Mouse (Mus musculus) gastrocnemius, postnatal 25 days (tissue): Measurements from ENCODE around the gene Dnajc12. TPM values are rescaled to one million over a fixed set of nuclear protein-coding genes. Genes with fewer than 3 reads are reported as not detected.
"Not testable (repeated sequence)": the region's sequence is repeated elsewhere in the genome, so short reads cannot be mapped to it uniquely, and the experiment has no call there.

Source experiments
- DNase-seq: peaks from one replicate; pipeline ENCODE4 v3.0.0; 2022
- long read RNA-seq, 2 experiments: library from polyadenylated mRNA; stranded (forward); transcript quantifications; one replicate each; pipeline ENCODE4 v2.0.0; 2021
- total RNA-seq, 2 experiments: library from RNA; stranded (reverse); gene quantifications; 1 replicate in 1 of 2; 2 replicates in 1 of 2; pipeline ENCODE4 v1.2.3; 2021

Gene Dnajc12
- 10 to 100 TPM; 14.4 to 15.6 TPM for total RNA-seq
- long read RNA-seq, experiment 1, transcript Dnajc12-201 (5 exons, 3,025 nt), result major isoform, 8 of 9 reads
- long read RNA-seq, experiment 1, partial matches to known transcripts, result 0 of 9 reads
- long read RNA-seq, experiment 1, other reads (novel, unspliced or antisense), result 1 of 9 reads
- long read RNA-seq, experiment 2, transcript Dnajc12-201 (5 exons, 3,025 nt), result major isoform, 10 of 13 reads
- long read RNA-seq, experiment 2, partial matches to known transcripts, result 1 of 13 reads
- long read RNA-seq, experiment 2, other reads (novel, unspliced or antisense), result 2 of 13 reads

DNA sequence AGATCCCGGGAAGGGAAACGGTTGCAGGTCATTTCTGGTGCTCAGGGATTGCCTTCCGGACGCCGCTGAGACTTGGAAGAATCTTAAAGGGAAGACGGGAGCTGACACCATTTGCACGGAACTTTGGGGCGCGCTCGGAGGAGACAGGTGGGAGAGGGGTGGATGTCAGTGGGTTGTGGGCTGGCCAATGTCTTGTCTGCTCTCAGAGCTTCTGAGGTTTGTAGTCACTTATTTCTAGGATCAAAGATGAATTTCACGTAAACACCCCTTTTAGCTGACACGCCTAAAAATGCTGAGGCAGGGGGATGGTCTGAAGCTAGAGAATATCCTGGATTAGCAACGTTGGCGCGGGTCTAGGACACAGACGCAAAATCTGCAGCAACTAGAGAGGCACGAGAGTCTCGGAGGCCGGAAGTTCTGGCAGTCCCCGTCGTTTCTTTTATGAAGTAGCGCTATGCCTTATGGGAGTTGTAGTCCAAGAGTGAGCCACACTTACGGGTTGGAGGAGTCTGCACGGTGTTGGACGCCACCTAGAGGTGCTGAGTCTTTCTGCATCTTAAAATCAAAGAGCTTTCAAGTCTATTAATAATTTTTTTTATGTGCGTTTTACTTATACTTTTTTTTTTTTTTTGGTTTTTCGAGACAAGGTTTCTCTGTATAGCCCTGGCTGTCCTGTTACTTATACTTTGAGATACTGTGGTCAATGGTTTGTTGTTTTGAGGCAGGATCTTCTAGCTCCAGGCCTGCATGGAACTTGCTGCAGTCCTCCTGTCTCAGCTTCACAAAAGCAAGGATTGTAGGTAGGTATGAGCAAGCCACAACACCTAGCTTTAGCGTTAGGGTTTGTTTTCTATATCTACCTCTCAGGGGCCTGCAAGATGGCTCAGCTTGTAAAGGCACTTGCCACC lies at the start of gene Dnajc12:
Gene Dnajc12, plus strand, starts transcription at position 72 of the 908 bp plus-strand sequence.
- DNase-seq, result peak; percentile 82

DNA sequence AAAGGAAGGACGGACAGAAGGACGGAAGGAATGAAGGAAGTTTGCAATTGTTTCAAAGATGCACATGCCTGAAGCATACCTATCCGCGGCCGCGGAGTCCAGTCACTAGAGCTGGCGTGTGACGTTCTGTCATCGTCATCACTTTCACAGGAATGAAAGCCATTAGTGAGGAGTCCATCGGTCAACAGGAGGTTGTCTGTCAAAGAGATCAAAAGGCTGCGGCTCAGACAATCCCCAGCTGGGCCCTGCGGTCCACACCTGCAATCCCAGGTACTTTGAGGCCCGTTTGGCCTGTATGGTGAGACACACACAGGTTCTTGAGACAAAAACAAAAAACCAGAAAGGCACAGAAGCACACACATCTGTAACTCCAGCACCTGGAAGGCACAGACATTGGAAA lies 45.3 kb upstream of the Dnajc12 start:
- no peak for DNase-seq

DNA sequence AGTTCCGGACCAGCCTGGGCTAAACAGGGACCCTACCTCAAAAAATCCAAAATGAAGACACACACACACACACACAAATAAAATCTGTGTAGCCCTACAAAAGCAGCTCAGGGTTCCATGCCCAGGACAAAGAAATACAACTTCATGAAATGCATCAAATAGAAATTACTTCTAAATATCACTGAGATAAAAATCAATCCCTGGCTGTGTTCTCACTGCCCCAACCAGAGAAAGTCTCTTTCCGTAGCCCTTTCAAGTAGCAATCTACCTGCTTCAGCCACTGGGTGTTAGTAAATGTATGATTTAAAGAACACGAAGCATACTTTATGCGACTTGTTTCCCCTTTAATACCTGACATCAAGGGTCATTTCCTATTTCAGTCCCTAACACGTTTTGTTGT lies 44.9 kb upstream of the Dnajc12 start:
- DNase-seq, result no peak

DNA sequence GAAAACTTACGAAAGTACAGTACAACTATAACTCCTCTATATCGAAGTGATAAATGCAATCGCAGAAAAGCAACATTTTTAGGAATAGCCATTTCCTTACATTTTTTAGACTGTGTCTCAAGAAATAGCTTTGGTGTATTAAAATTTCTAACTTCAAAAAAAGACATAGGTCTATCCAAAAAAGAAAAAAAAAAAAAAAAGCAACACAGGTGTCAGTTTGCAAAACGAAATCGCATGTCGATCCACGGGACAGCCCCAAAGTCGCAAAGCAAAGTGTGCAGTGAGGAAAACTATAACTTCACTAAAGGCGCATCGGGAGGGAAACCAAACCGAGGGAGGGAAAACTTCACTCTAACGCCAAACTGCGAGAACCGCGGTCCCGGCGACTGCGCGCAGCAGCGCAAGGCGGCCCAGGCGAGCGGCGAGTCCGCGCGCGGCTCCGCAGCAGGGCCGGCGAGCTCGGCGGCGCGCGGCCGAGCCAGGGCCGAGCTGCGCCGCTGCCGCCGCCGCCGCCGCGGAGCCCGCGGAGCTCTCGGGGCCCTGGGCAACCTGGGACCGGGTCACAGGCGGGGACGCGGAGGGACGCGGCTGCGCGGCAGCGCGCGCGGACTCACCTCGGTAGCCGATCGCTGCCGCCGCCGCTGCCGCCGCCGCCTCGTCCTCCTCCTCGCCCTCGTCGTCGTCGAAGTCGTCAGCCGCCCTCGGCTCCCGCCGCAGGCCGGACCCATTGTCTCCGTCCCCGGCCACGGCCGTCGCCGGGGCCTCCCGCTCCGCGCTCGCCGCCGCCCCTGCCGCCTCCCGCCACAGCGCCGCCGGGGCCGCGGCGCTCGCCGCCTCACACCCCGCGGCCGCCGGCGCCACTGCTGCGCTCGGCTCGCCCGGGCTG lies 44.0 kb upstream of the Dnajc12 start:
- DNase-seq, result peak; percentile 66

DNA sequence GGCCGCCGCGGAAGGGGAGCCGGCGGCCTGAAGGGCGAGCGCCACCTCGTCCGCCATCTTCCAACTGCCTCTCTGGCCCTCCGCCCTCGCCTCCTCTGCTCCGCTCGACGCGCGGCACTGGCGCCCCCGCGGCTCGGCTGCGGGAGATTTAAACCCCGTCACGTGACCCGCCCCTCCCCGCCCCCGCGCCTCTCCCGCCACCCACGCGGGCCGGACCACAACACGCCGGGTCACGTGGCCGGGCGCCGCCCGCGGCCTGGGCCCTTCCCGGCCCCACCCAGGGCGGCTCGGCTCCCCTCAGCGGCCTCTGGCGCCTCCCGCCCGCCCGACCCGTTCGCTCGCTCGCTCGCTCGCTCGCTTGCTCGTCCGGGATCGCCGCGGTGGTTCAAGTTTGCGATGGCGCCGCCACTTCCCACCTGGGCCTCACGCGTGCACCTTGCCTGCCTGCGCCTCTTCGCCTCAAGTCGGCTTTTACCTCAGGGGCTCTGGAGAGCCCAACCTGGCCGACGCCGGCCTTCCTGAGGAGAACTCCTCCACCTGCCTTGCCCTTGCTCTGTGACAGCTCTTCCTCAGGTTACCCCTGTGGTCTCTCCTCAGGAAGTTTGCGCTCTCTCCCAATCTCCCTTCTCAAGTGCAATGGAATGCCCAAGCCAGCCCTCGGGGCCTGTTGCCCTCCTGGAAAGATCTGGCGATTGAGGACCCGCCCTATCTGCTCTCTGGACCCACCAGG lies 43.2 kb upstream of the Dnajc12 start:
- peak; percentile 96 for DNase-seq

DNA sequence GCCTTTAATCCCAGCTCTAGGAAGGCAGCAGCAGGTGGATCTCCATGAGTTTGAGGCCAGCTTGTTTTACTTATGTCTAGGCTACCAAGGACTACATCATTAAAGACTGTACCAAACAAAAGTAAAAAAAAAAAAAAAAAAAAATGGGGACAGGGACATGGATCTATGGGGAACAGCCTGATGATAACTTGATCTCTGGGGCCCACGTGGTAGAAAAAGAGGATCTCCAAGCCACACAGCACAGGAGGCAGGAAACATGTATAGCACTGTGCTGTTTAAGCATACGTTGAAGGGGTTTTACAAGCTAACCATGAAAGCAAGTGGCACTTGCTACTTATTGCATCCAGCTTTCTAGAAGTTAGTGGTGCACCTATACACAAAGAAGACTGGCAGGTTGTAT lies 40.9 kb upstream of the Dnajc12 start:
- DNase-seq, result no peak

DNA sequence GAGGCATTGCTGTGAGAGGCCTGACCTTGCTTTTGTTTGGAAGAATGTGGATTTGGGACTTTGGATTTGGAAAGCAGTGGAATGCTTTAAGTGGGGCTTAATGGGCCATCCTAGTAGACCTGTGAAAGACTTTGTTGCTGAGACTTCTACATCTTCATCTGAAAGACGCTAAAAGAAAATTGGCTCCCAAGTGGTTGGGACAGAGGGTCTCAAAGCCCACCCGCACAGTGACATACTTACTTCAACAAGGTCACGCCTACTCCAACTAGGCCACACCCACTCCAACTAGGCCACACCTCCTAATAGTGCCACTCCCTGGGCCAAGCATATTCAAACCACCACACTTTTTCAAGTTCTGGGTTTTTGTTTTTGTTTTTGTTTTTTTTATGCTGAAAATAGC lies 37.5 kb upstream of the Dnajc12 start:
- no peak for DNase-seq

DNA sequence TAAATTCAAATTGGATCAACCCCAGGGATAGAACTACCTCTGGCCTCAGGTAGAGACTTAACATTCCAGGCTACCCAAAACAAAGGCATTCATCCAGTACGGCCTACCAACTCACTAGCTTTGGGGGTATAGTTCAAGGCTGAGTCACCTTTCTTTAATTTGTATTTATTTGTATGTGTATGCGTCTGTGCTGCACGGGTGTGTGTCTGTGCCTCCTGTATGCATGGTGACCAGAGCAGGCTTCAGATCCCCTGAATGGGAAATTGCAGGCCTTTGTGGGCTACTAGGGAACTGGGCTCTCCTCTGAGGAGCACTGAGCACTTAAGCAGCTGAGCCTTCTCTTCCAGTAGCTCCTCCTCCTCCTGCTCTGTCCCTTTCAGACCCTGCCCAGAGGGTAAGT lies 34.0 kb upstream of the Dnajc12 start:
- no peak for DNase-seq

DNA sequence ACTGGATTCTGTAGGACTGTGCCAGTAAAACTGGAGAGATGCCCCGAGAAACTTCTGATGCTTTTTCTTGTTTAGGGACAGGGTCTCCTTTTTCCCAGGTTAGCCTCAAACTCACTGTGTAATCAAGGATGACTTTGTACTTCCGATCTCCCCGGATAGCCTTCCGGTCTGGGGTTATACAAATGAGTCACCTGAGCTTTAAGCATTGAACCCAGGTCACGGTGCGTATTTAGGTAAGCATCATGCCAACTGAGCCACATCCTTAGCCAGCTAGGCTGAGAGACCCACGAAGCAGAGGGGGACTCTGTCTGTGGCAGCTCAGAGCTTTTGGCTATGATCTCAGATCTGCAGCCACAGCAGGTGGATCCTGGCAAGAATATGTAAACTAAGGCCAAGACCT lies 31.6 kb upstream of the Dnajc12 start:
- no peak for DNase-seq

DNA sequence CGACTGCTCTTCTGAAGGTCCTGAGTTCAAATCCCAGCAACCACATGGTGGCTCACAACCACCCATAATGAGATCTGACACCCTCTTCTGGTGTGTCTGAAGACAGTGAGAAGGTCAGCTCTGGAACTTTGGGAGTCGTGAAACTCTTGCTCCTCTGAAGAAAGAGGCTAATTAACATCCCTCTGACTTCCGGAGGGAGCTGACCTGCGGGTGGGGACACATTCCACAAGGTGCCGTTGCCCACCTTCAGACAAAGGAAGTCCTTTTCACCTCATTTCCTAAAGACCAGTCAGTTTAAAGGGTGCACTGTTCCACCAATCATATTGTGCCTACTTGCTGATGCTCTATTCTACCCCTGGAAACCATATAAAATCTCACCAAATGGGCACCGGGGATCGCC lies 31.1 kb upstream of the Dnajc12 start:
- not testable (repeated sequence) for DNase-seq

DNA sequence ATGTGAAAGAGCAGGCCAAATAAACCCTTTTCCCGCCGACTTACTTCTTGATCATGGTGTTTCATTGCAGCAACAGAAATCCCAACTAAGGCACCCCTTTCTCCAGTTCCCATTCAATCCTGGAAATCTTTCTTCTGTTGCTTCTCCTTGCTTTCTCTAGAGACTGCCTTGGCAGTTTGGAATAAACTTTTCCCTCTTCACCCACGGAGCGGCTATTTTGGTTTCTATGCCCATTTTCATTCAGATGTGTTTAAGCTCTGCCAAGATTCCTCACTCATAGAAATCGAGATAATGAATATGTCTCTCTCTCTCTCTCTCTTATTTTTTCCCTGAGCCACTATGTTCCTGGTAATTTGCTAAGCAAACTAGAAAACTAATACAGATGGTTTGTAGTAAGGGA lies 30.1 kb upstream of the Dnajc12 start:
- no peak for DNase-seq

DNA sequence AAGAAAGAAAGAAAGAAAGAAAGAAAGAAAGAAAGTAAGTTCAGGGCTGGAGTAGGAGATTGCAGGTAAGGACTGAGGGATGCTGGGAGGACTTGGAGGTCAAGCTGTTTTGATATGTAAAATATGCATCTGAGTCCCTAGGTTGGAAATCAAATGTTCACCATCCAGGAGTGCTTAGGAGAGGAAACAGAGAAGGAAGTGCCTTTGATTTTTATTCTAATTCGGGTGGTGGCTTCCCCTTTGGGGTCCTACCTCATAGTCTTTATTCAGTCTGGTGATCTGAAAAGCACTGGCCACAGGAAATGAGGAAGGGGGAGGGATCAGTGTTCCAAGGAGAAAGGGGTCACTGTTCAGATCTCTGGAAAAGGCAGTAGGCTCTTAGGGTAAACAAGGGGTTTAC lies 21.7 kb upstream of the Dnajc12 start:
- no peak for DNase-seq

DNA sequence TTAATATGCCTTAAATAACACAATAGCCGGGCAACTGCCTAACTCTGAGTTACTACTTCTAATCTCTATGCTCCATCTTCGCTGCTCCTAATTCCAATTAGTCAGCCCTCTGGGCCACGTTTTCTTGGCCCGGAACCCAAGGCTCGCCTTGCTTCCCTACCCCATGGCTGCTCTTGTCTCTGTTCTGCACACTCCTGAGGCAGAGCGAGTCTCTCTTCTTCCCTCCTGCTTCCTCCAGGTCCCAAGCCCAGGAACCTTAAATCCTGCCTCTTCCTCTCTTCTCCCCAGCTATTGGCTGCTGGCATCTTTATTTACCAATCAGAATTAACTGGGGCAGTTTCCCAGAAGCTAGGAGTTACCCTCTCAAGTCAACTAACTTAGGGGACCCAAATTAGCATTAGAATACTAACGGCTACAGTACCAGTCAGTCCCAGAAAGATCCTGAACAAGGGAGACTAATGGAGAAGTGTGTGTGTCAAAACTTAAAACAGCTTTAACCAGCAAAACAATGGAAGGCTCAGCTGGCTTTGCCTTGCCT lies 16.3 kb upstream of the Dnajc12 start:
- DNase-seq, result no peak

DNA sequence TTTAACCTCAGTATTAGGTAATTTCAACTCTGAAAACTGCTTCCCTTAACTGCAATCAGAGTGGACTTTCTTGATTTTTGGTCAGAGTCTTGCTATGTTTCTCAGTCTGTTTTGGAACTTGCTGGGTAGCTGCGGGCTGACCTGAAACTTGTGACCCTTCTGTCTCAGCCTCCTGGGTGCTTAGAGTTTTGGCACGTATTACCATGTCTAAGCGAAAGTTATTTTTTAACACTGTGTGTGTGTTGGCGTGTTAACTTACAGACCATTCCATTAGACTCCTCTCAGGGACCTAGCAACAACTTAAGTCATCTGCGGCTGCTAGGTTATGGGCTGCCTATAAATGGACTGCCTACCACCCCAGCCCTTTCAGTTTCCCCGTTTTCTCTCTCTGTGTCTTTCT lies 14.9 kb upstream of the Dnajc12 start:
- DNase-seq, result no peak

DNA sequence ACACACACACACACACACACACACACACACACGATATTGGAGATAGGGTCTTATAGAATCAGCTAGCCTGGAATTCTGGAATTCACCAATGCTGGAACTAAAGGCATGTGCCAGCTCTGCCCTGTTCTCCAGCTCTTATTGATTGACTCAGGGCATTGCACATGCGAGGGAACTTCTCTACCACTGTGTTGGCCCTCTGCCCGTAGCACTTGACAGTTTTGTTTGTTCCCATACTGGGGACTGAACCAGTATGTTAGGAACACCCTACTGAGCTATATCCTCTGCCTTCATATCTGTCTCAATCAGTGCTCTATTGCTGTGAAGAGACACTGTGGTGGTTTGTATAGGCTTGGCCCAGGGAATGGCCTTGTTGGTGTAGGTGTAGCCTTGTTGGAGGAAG lies 14.2 kb upstream of the Dnajc12 start:
- DNase-seq, result no peak

DNA sequence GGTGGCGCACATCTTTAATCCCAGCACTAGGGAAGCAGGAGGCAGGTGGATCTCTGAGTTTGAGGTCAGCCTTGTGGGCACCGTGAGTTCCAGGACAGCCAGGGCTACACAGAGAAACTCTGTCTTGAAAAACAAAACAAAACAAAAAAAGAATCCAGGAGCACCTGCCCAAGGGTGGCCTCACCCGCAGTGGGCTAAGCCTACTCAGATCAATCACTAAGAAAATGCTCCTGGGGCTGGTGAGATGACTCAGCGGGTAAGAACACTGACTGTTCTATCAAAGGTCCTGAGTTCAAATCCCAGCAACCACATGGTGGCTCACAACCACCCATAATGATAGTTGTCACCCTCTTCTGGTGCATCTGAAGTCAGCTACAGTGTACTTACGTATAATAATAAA lies 5.9 kb upstream of the Dnajc12 start:
- no peak for DNase-seq

DNA sequence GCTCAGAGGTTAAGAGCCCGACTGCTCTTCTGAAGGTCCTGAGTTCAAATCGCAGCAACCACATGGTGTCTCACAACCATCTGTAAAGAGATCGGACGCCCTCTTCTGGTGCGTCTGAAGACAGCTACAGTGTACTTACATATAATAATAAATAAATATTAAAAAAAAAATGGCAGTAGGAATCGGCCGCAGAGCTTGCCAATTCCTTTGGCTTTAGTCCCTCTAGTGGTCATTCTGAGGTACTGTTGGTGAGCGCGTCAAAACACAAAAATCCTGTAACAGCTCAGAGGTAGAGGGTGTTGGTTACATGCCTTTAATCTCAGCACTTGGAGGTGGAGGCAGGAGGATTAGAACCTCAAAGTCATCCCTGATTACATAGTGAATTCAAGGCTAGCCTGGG lies 4.8 kb upstream of the Dnajc12 start:
- DNase-seq, result no peak

DNA sequence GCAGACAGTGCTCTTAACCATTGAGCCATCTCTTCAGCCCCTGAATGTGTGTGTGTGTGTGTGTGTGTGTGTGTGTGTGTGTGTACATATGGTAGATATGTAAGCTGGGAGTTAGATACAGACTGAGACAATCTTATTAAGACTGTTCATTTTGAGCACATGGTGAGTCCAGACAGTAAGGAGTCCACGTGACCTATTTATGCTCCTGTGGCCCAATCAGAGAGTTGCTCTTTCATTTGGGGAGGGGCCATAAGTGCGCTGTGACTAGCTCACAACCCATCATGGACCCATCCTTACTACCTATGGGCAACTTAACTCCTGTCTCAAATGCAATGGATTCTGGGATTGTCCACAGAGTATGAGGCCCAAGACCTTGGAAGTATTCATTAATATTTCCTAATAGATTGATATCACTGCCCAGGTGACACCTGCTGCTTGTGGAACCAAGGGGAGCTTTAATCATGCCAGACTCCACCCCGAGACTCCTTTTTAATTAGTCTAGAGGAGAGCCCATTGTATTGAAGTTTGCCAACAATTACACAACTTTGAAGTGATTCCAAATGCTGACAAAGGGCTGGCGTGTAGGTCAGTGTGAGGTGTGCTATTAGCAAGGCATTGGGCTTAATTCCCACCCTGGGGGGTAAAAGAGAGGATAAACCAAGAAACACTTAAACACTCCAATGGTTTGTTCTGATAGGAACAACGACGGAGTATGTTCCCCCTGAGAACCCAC lies 3.1 kb upstream of the Dnajc12 start:
- DNase-seq, result no peak

DNA sequence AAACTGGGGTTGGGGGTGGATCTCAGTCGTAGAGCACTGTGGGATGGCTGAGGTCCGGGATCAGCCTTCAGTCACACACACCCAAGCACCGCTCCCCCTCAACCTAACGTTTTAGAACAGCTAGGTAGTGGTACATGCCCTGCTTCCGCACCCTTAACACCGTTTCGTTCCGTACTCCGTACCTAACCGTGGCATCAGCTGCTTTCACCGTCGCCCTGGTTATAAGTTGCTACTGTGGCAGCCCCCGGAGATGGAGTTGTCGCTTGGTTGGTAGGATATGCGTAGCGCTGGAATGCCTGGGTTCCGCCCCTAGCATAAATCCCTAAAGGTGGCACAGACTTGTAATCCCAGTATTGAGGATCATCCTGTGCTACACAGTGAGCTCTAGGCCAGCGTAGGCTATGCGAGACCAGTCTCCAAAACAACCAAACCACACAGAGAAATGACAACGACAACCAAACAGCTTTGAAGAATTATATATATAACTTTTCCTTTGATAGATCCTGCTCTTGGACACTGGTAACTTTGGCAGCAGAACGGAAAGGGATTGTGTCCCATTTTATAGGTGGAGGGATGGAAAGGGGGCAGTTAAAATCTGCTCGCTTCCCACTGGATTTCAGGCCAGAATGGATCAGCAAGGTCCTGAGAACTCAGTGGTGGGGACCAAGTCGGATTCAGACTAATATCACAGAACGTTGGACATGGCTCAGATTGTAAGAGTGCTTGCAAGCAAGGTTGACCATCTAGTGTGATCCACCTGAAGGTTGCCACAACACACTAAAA lies 554 bp upstream of the Dnajc12 start, which contains the start of gene Sirt1:
Gene Sirt1, minus strand, starts transcription at position 207 of the 783 bp plus-strand sequence.
- no peak for DNase-seq

DNA sequence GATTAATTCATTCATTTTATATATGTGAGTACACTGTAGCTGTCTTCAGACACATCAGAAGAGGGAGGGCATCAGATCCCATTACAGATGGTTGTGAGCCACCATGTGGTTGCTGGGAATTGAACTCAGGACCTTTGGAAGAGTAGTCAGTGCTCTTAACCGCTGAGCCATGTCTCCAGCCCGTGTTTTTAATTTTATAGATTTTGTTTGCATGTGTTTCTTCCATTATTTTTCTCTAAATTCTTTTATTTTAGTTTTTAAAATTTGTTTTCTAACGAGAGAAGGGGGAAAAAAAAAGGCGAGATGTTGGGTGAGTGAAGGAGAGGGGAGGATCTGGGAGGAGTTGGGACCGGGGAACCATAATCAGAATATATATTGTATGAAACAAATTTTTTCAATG lies 3.7 kb downstream of the Dnajc12 start:
- DNase-seq, result not testable (repeated sequence)
